Mouse (Mus musculus) neutrophil, adult 83 days (primary cell): Measurements from ENCODE around the gene Scap. TPM values are rescaled to one million over a fixed set of nuclear protein-coding genes. Genes with fewer than 3 reads are reported as not detected.

Experiments
- total RNA-seq, 2 experiments: library from RNA; stranded (reverse); gene quantifications; one replicate each; pipeline ENCODE4 v1.2.4; 2023

Gene Scap
- 10 to 100 TPM; 24.4 to 28.4 TPM for total RNA-seq

DNA sequence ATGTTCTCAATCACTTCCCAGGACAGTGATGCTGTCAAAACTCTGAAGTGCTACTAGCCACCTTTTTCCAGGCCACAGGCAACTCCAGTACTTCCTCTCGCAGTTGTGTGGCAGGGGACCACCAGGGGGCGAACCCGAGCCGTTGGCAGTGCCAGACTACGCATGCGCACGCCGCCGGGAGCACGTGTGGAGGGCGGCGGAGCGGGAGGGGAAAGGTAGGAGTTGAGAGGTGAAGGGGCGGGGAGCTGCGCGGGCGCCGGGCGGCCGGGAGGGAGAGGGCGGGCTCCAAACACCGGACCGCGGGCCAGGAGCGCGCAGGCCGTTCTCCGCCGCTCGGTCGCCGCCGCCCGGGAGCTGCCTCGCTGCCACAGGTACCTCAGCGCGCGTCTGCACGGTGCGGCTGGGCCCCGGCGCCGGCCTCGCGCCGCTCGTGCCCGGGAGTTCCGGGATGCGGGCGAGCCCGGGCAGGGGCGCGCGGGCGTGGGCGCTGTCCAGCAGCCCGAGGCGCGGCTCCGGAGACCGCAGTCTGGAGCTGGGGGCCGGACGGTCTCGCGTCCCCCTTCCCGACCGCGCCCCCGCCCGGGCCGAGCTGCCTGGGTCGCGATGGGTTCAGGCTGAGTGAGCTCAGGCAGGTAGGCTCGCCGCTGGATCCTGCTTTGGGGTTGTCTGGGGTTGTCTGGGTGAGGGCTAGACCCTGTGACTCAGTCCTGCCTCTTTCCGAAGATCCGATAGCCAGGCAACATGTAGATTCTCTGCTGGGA is at the start of gene Scap:
Gene Scap (plus strand): TSS at position 154 of the 761 bp plus-strand sequence.

DNA sequence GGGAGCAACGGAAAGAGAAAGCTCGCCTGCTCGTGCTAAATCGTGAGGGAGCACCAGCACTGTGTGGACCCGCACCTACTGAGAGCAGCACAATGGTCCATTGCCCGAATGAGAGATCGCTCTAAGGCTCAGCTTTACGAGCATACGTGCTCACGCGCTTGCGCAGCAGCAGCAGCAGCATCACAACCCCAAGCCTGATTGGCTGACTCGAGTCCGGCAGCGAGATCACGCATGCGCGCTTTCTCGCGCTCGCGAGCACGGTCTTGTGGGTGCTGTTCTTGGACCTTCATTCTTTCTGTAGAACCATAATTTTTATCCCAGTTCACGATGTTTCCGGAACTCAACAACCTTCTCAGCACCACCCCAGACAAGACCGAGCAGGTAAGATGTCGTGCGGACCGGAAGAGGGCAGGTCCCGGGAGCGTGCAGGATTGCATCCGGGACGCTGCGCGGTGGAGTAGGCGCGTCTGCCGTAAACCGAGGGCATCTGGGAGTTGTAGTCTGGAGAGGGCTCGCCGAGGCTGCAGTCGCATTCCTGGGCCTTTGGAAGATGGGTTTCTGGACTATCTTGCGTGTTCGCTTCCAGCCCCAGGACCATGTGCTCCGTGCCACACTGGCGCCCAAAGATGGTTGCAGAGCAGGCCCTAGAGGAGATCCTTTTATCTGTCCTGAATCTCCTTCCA is 28.0 kb upstream of the Scap start, which contains the start of gene Elp6:
Gene Elp6 (plus strand): TSS at position 205 of the 683 bp plus-strand sequence.

DNA sequence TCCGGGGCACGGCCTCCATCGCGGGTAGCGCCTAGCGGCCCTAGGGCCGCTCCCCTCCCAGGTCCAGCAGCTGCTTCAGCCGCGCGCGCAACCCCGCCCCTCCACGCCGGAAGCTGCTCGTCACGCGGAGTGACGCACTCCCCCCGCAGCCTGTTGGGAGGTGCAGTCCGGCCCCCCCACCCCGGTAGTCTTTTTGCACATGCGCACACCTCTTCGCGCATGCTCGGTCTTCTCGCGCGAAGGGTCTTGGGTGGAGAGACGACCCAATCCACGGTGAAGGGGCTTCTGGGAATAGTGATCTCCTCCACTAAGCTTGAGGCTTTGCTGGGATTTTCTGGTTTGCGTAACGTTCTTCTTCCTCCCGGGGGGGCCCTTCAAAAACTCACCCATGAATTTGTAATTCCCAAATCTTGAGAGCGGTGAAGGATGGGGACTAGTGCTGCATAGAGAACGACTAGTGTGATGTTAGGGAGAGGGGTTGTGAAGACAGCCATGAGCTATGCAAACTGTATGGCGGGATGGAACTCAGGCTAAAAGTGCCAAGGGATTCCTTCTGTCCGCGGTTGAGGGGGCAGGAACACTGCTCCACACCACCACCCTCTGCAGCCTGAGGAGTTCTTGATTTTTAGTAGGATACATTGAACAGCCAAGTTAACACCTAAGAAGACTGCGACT is 75.1 kb downstream of the Scap start, which contains the start of gene Ptpn23:
Gene Ptpn23 (minus strand): TSS at position 115 of the 675 bp plus-strand sequence.

DNA sequence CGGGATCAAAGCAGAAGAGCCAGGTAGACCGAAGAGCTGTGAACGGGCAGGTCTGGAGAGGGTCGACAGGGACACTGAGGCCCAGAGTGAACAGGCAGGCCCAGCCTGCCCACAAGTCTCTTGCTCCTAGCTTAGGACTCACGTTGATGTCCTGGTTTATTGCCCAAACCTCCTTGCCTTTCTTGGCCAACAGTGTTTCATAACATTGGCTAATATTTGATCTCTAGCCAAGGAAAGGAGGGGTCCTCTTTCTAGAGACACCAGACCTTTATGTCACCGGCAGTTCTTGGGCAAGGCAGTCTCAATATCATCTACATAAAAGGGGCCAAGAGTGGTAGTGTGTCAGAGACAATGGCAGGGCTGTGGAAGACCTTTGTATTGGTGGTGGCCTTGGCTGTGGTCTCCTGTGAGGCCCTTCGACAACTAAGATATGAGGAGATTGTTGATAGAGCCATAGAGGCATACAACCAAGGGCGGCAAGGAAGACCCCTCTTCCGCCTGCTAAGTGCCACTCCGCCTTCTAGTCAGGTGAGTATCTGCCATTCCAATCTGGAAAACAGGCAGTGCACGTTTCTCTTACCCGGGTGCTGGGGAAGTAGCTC is 86.5 kb downstream of the Scap start, which contains the start of gene Ngp:
Gene Ngp (plus strand): TSS at position 237 of the 602 bp plus-strand sequence.

Other genes starting within 250 kb of the Scap start
- 10 to 100 TPM; 36.4 to 38.6 TPM for gene Smarcc1, start 215.6 kb upstream of the Scap start, total RNA-seq
- gene Dhx30, start 215.5 kb upstream of the Scap start, total RNA-seq = 10 to 100 TPM; 31.6 to 37.2 TPM
- under 1 TPM; 0.22 to 0.35 TPM for gene Cspg5, start 89.5 kb upstream of the Scap start, total RNA-seq
- 1 to 10 TPM; 3.4 to 4.1 TPM for gene Elp6, start 28.1 kb upstream of the Scap start, total RNA-seq
- 10 to 100 TPM; 24.0 to 37.9 TPM for gene Ptpn23, start 74.9 kb downstream of the Scap start, total RNA-seq
- over 10,000 TPM; 16,812 to 17,778 TPM for gene Ngp, start 86.5 kb downstream of the Scap start, total RNA-seq
- 10 to 100 TPM; 26.5 to 33.3 TPM for gene Klhl18, start 143.4 kb downstream of the Scap start, total RNA-seq
- 1 to 10 TPM; 1.2 to 1.3 TPM for gene Kif9, start 143.7 kb downstream of the Scap start, total RNA-seq
- 100 to 1,000 TPM in 1 of 2 experiments, 10 to 100 TPM in 1; 86.6 to 102 TPM for gene Setd2, start 199.3 kb downstream of the Scap start, total RNA-seq